Mouse (Mus musculus) heart, embryonic 10.5 days (tissue): Measurements from ENCODE around the gene Olfr1368. TPM values are rescaled to one million over a fixed set of nuclear protein-coding genes. Genes with fewer than 3 reads are reported as not detected.

Experiments used
- DNase-seq: peaks from one replicate; pipeline ENCODE4 v3.0.0-alpha.2; 2017; ENCODE audit warnings: low spot score
- H3K27ac ChIP-seq: fragments of 300-500 bp; sonication (generic); 2 replicates; pipeline ENCODE4 v1.5.1; 2016; ENCODE audit warnings: mild to moderate bottlenecking
- H3K27me3 ChIP-seq: fragments of 300-500 bp; sonication (generic); 2 replicates; pipeline ENCODE4 v1.6.1; 2016; ENCODE audit warnings: mild to moderate bottlenecking; ENCODE audit not compliant: poor library complexity, insufficient read depth, severe bottlenecking
- H3K36me3 ChIP-seq: fragments of 300-500 bp; sonication (generic); 2 replicates; pipeline ENCODE4 v1.6.1; 2016; ENCODE audit warnings: mild to moderate bottlenecking, moderate library complexity
- H3K4me1 ChIP-seq: fragments of 300-500 bp; sonication (generic); 2 replicates; pipeline ENCODE4 v1.6.1; 2016; ENCODE audit warnings: mild to moderate bottlenecking
- H3K4me3 ChIP-seq: fragments of 300-500 bp; sonication (generic); 2 replicates; pipeline ENCODE4 v1.5.1; 2016; ENCODE audit warnings: mild to moderate bottlenecking, moderate library complexity
- H3K9me3 ChIP-seq: fragments of 300-500 bp; sonication (generic); 2 replicates; pipeline ENCODE4 v1.6.1; 2016; ENCODE audit warnings: mild to moderate bottlenecking, moderate library complexity
- whole genome bisulfite sequencing: fragments of 180-500 bp; shearing (Covaris S2); methylation state at CpG from one replicate; pipeline ENCODE4 v1.1.7; 2016; 5-methylcytosine and 5-hydroxymethylcytosine counted together
- polyA plus RNA-seq: library from polyadenylated mRNA; unstranded; fragments of >200 nt; fragmentation: Nextera tagmentation; extraction: Ambion mirVana; gene quantifications from 2 replicates; pipeline ENCODE4 v1.2.1, GENCODE M21; 2016

The Olfr1368 gene
- not detected in 2 replicates for polyA plus RNA-seq

DNA sequence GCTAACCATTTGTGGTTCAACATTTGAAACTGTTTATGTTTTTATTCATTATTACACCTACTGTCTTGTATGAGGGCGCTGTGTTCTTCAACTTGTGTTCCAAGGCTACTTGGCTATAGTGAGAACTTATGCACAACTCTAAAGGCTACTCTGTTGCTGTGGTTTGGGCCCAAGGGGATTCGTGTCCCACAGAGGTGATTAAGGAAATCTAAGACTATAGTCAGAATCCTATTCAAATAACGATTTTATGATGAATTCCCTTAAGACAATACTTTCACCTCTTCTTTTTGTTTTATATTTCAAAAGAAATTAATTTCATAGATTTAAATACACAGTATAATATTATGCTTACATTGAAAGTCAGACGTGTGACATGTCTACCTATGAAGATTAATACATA is at the start of gene Olfr1368:
Gene Olfr1368 (minus strand): TSS at position 101 of the 400 bp plus-strand sequence.
- 63% methylated on average over 4 of the region's 4 CpGs for WGBS
- peaks cover 6% of the 10 kb centered on the region; the same call in 1 of the 2 replicates for H3K27me3 ChIP-seq
- no peaks in the 10 kb centered on the region for H3K9me3 ChIP-seq
- no peaks in the 10 kb centered on the region for H3K36me3 ChIP-seq
- no peak within 1 kb of the TSS for H3K4me3 ChIP-seq
- H3K27ac ChIP-seq, result no peak within 1 kb of the TSS
- no peak for DNase-seq
- H3K4me1 ChIP-seq, result no peaks in the 10 kb centered on the region

DNA sequence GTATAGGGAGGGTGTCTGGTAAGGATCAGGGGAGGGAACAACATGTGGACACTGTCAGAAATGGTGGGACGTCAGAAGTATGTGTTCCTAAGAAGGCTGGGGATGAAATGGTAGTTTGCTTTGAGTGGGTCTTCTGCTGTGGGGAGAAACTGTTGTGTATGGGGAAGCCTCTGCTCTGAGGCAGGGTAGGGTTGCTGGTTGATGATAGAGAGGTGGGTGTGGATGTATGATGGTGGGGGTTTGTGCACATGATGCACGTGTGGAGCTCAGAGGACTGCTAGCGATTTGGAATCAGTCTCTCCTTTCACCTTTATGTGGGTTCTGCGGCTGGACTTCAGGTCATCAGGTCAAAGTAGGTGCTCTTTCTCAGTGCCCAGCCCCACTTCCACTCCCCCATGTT is 39.9 kb upstream of the Olfr1368 start:
- peaks cover 88% of the 10 kb centered on the region for H3K36me3 ChIP-seq
- DNase-seq, result no peak
- H3K9me3 ChIP-seq, result no peaks in the 10 kb centered on the region
- H3K27me3 ChIP-seq, result no peaks in the 10 kb centered on the region
- H3K4me3 ChIP-seq, result no peak overlapping the region
- peaks cover 12% of the 10 kb centered on the region for H3K4me1 ChIP-seq
- no peak overlapping the region for H3K27ac ChIP-seq
- 89% methylated on average over 4 of the region's 4 CpGs for WGBS

DNA sequence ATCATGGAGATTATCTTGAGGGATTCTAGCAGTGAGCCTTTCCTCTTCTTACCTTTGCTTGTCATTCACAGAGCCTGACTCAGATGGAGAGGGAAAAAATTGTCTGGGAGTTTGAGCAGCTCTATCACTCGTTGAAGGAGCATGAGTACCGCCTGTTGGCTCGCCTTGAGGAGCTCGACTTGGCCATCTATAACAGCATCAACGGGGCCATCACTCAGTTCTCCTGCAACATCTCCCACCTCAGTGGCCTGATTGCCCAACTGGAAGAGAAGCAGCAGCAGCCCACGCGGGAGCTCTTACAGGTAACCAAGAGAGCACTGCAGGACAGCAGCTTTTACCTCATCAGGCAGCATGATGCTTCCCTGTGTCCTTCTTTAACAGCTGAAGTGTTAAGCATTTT is 38.0 kb upstream of the Olfr1368 start:
- H3K4me3 ChIP-seq, result no peak overlapping the region
- no peak overlapping the region for H3K27ac ChIP-seq
- 87% methylated on average over 7 of the region's 7 CpGs for WGBS
- H3K4me1 ChIP-seq, result peaks cover 20% of the 10 kb centered on the region
- no peak for DNase-seq
- peaks cover 70% of the 10 kb centered on the region for H3K36me3 ChIP-seq
- H3K9me3 ChIP-seq, result no peaks in the 10 kb centered on the region
- H3K27me3 ChIP-seq, result no peaks in the 10 kb centered on the region

- Histone ChIP-seq H3K27me3 (no peaks in the 10 kb centered on the region), H3K36me3 (peaks cover 64% of the 10 kb centered on the region), H3K9me3 (no peaks in the 10 kb centered on the region), H3K4me3 (no peak overlapping the region), H3K27ac (no peak overlapping the region), H3K4me1 (peaks cover 21% of the 10 kb centered on the region)
- no peak for DNase-seq
- 93% methylated on average over 6 of the region's 6 CpGs for WGBS
Observed at GRCm38 (mm10) chr13:21183066-21183465, 37.4 kb upstream of the Olfr1368 start.

- Histone ChIP-seq H3K4me1 (peaks cover 21% of the 10 kb centered on the region), H3K9me3 (no peaks in the 10 kb centered on the region), H3K27me3 (no peaks in the 10 kb centered on the region), H3K27ac (no peak overlapping the region), H3K36me3 (peaks cover 53% of the 10 kb centered on the region), H3K4me3 (peak overlapping the region; percentile 99)
- DNase-seq, result no peak
- WGBS, result 69% methylated on average over 7 of the region's 7 CpGs
Observed at GRCm38 (mm10) chr13:21181996-21182395, 36.3 kb upstream of the Olfr1368 start.

GRCm38 (mm10) chr13:21180551-21181530 is 35.2 kb upstream of the Olfr1368 start:
- Histone ChIP-seq H3K27ac (peak overlapping the region; percentile 98), H3K36me3 (peaks cover 41% of the 10 kb centered on the region), H3K9me3 (no peaks in the 10 kb centered on the region), H3K4me3 (peak overlapping the region; percentile 99), H3K27me3 (no peaks in the 10 kb centered on the region), H3K4me1 (peaks cover 21% of the 10 kb centered on the region)
- under 1% methylated on average over 71 of the region's 71 CpGs for WGBS
- peak; percentile 89 for DNase-seq

GRCm38 (mm10) chr13:21179724-21180550 is 34.3 kb upstream of the Olfr1368 start:
- under 1% methylated on average over 79 of the region's 80 CpGs for WGBS
- no peaks in the 10 kb centered on the region for H3K27me3 ChIP-seq
- H3K4me3 ChIP-seq, result peak overlapping the region; percentile 99
- peaks cover 32% of the 10 kb centered on the region for H3K36me3 ChIP-seq
- no peaks in the 10 kb centered on the region for H3K9me3 ChIP-seq
- DNase-seq, result peak; percentile 96
- H3K4me1 ChIP-seq, result peaks cover 21% of the 10 kb centered on the region
- H3K27ac ChIP-seq, result peak overlapping the region; percentile 98

- no peak for DNase-seq
- H3K4me1 ChIP-seq, result peaks cover 21% of the 10 kb centered on the region
- H3K27me3 ChIP-seq, result no peaks in the 10 kb centered on the region
- H3K9me3 ChIP-seq, result no peaks in the 10 kb centered on the region
- peak within 1 kb of the TSS; percentile 98 for H3K27ac ChIP-seq
- 0% methylated on average over 15 of the region's 15 CpGs for WGBS
- H3K4me3 ChIP-seq, result peak within 1 kb of the TSS; percentile 99
- H3K36me3 ChIP-seq, result peaks cover 27% of the 10 kb centered on the region
Observed at GRCm38 (mm10) chr13:21179367-21179723, 33.7 kb upstream of the Olfr1368 start, which contains the start of gene Trim27. Gene Trim27, plus strand, starts transcription at chr13:21179445.

GRCm38 (mm10) chr13:21178364-21178763 is 32.7 kb upstream of the Olfr1368 start:
- 74% methylated on average over 5 of the region's 5 CpGs for WGBS
- H3K36me3 ChIP-seq, result peaks cover 17% of the 10 kb centered on the region
- peak overlapping the region; percentile 99; the same call in 1 of the 2 replicates for H3K4me3 ChIP-seq
- peak overlapping the region; percentile 98; the same call in 1 of the 2 replicates for H3K27ac ChIP-seq
- no peak for DNase-seq
- peaks cover 21% of the 10 kb centered on the region for H3K4me1 ChIP-seq
- no peaks in the 10 kb centered on the region for H3K9me3 ChIP-seq
- H3K27me3 ChIP-seq, result no peaks in the 10 kb centered on the region

- no peak overlapping the region for H3K4me3 ChIP-seq
- peaks cover 10% of the 10 kb centered on the region for H3K36me3 ChIP-seq
- DNase-seq, result no peak
- peaks cover 20% of the 10 kb centered on the region for H3K4me1 ChIP-seq
- H3K27me3 ChIP-seq, result no peaks in the 10 kb centered on the region
- 62% methylated on average over 5 of the region's 5 CpGs for WGBS
- H3K27ac ChIP-seq, result no peak overlapping the region
- no peaks in the 10 kb centered on the region for H3K9me3 ChIP-seq
Observed at GRCm38 (mm10) chr13:21177657-21178056, 32.0 kb upstream of the Olfr1368 start.

GRCm38 (mm10) chr13:21176733-21177132 is 31.1 kb upstream of the Olfr1368 start:
- Histone ChIP-seq H3K4me1 (peaks cover 11% of the 10 kb centered on the region), H3K4me3 (no peak overlapping the region), H3K27me3 (no peaks in the 10 kb centered on the region), H3K36me3 (peaks cover under 1% of the 10 kb centered on the region; the same call in 1 of the 2 replicates), H3K27ac (no peak overlapping the region), H3K9me3 (no peaks in the 10 kb centered on the region)
- no peak for DNase-seq
- 73% methylated on average over 11 of the region's 11 CpGs for WGBS

DNA sequence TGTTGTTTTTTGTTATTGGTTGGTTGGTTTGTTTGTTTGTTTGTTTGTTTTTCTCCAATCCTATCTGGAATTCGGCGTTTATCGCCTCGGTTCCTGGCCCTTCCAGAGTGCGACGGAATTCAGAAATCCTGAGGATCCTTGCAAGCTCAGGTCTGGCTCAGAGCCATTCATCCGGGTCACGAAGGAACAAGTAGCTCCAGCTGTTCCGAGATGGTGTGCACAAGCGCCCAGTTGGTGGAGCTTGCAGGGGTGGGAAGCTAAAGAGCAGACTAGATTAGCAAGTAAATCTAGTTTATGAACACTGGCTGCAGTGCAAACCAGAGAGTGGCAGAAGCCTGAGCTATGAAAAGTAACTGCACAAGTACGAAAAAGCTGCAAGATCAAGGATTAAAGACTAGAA is 27.4 kb upstream of the Olfr1368 start:
- Histone ChIP-seq H3K4me3 (peak overlapping the region; percentile 71), H3K4me1 (peaks cover 9% of the 10 kb centered on the region; the same call in 1 of the 2 replicates)

More for the DNA sequence above, 27.4 kb upstream of the Olfr1368 start:
- no peaks in the 10 kb centered on the region for H3K36me3 ChIP-seq
- H3K27ac ChIP-seq, result peak overlapping the region; percentile 70
- H3K27me3 ChIP-seq, result no peaks in the 10 kb centered on the region
- WGBS, result under 1% methylated on average over 11 of the region's 11 CpGs
- H3K9me3 ChIP-seq, result no peaks in the 10 kb centered on the region
- peak; percentile 93 for DNase-seq
